Mouse (Mus musculus): ENCODE data around the gene Bgn. TPM values are rescaled to one million over a fixed set of nuclear protein-coding genes. Genes with fewer than 3 reads are reported as not detected.

Gene Bgn
- total RNA-seq, 2 experiments from 2014 or later = 33.2 to 34.7 TPM

DNA sequence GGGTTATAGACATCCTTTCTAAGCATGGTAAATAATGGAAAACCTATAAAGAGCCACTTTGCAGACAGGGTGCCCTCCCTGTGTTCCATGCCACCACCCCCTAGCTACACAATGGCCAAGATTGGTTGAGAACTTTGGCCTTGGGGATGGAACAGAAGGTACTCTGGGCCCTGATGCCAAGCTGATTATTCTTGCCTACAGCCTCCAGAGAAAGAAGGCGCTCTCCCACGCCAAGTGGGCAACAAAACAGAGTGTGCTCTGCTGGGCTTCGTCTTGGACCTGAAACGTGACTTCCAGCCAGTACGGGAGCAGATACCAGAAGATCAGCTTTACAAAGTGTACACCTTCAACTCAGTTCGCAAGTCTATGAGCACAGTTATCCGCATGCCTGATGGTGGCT is 54.5 kb downstream of the Bgn start:
- DNase-seq (ENCODE audit: extremely low spot score in 1 of 2, low spot score in 2 of 2) = no peak
- intact Hi-C loops (cut with DNase I) = no loop called here

DNA sequence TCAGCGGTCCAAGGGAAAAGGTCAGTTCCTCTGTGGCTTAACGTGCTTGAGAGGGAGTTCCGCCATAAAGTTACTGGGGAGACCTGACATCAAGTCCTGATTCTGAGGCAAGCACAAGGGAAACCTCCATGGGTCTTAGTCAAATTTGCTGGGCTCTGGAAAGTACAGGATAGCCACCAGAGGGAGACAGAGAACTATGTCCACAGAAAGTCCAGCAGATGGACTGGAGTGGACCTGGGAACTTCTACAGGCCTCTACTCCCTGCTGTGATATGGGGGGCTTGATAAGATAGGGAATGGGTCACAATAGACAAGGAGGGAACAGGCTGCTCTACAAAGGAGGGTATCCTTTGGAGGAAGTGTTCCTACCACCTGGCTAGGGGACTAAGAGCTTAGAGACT is 59.9 kb downstream of the Bgn start:
- DNase-seq (ENCODE audit: extremely low spot score in 1 of 2, low spot score in 2 of 2) = no peak
- intact Hi-C loops (cut with DNase I) = no loop called here

Other genes with a start within 250 kb of the Bgn start
- gene Xlr4c, start 240.5 kb upstream of the Bgn start, total RNA-seq (2021) = under 1 TPM in 1 of 2 experiments, not detected in 1; 0.90 TPM
- gene Xlr3c, start 218.2 kb upstream of the Bgn start, total RNA-seq (2021) = not detected
- not detected for gene Xlr5a, start 190.6 kb upstream of the Bgn start, total RNA-seq (2021)
- gene Xlr5c, start 190.6 kb upstream of the Bgn start, total RNA-seq (2021) = not detected
- not detected for gene Gm45015, start 146.8 kb upstream of the Bgn start, total RNA-seq (2021)
- gene Zfp275, start 141.0 kb upstream of the Bgn start, total RNA-seq (2021) = 10 to 100 TPM; 16.8 to 17.5 TPM
- under 1 TPM; 0.19 to 0.24 TPM for gene Gm18336, start 84.9 kb upstream of the Bgn start, total RNA-seq (2021)
- 1 to 10 TPM; 2.5 to 3.1 TPM for gene Zfp92, start 72.5 kb upstream of the Bgn start, total RNA-seq (2021)
- gene Trex2, start 48.3 kb upstream of the Bgn start, total RNA-seq (2021) = not detected
- 10 to 100 TPM; 13.7 to 15.0 TPM for gene Haus7, start 24.6 kb upstream of the Bgn start, total RNA-seq (2021)
- 10 to 100 TPM; 63.9 to 64.2 TPM for gene Atp2b3, start 19.5 kb downstream of the Bgn start, total RNA-seq (2021)
- under 1 TPM; 0.47 to 0.87 TPM for gene Dusp9, start 155.8 kb downstream of the Bgn start, total RNA-seq (2021)
- gene Pnck, start 176.5 kb downstream of the Bgn start, total RNA-seq (2021) = 100 to 1,000 TPM; 152 to 154 TPM
- 10 to 100 TPM; 61.8 to 64.8 TPM for gene Slc6a8, start 189.5 kb downstream of the Bgn start, total RNA-seq (2021)
- gene Bcap31, start 232.6 kb downstream of the Bgn start, total RNA-seq (2021) = 10 to 100 TPM; 71.6 to 77.0 TPM
- gene Abcd1, start 233.0 kb downstream of the Bgn start, total RNA-seq (2021) = 10 to 100 TPM; 15.0 to 16.2 TPM

All from left cerebral cortex, postnatal 10 days (tissue).